Mouse (Mus musculus) layer of hippocampus, adult 8-10 months (tissue): ENCODE measurements around the gene Pak6. TPM values are rescaled to one million over a fixed set of nuclear protein-coding genes. Genes with fewer than 3 reads are reported as not detected.

Experiments
- DNase-seq, 2 experiments: peaks; one replicate each; pipeline ENCODE4 v3.0.0; 2022; ENCODE audit warnings: low spot score in 2 of 2
- total RNA-seq, 4 experiments: library from RNA; stranded (reverse); gene quantifications; 2 replicates each; pipeline ENCODE4 v1.2.4; 2022

Gene Pak6
- total RNA-seq, 4 experiments from 2014 or later, result 50.7 to 58.1 (median 54.1) TPM

GRCm38 (mm10) chr2:118697311-118697877 is 34.3 kb downstream of the Pak6 start:
- DNase-seq, result no peak

GRCm38 (mm10) chr2:118697955-118698354 is 34.9 kb downstream of the Pak6 start:
- DNase-seq, result no peak

GRCm38 (mm10) chr2:118700179-118701062 is 37.3 kb downstream of the Pak6 start:
- peak in 1 of 2 experiments; percentile 69 for DNase-seq

- DNase-seq, result no peak
Observed at GRCm38 (mm10) chr2:118701161-118701560, 38.1 kb downstream of the Pak6 start.

- no peak for DNase-seq
Observed at GRCm38 (mm10) chr2:118701971-118702882, 39.1 kb downstream of the Pak6 start.

- no peak for DNase-seq
Observed at GRCm38 (mm10) chr2:118702883-118703761, 40.0 kb downstream of the Pak6 start.

- no peak for DNase-seq
Observed at GRCm38 (mm10) chr2:118703913-118704730, 41.0 kb downstream of the Pak6 start, which contains the start of gene Ankrd63. Gene Ankrd63 (minus strand): TSS chr2:118703963.

- no peak for DNase-seq
Observed at GRCm38 (mm10) chr2:118706436-118706835, 43.3 kb downstream of the Pak6 start.

- no peak for DNase-seq
Observed at GRCm38 (mm10) chr2:118708472-118708871, 45.4 kb downstream of the Pak6 start.

- DNase-seq, result no peak
Observed at GRCm38 (mm10) chr2:118709655-118710221, 46.6 kb downstream of the Pak6 start.

- no peak for DNase-seq
Observed at GRCm38 (mm10) chr2:118711038-118711494, 48.0 kb downstream of the Pak6 start.

GRCm38 (mm10) chr2:118713631-118714030 is 50.5 kb downstream of the Pak6 start:
- DNase-seq, result no peak

GRCm38 (mm10) chr2:118714230-118714629 is 51.1 kb downstream of the Pak6 start:
- DNase-seq, result peak in 1 of 2 experiments; percentile 68

GRCm38 (mm10) chr2:118716677-118717076 is 53.6 kb downstream of the Pak6 start:
- DNase-seq, result no peak

GRCm38 (mm10) chr2:118723693-118724486 is 60.8 kb downstream of the Pak6 start:
- no peak for DNase-seq

- DNase-seq, result no peak
Observed at GRCm38 (mm10) chr2:118725511-118725910, 62.4 kb downstream of the Pak6 start.

GRCm38 (mm10) chr2:118726873-118727272 is 63.8 kb downstream of the Pak6 start:
- no peak for DNase-seq

- no peak for DNase-seq
Observed at GRCm38 (mm10) chr2:118727911-118728310, 64.8 kb downstream of the Pak6 start.
